Mouse (Mus musculus) Patski (cell line): ENCODE results near the gene Wnt5b. TPM values are rescaled to one million over a fixed set of nuclear protein-coding genes. Genes with fewer than 3 reads are reported as not detected.

Experiments
- ATAC-seq: fragments of 100-300 bp; one replicate; pipeline ENCODE4 v1.8.0; 2021
- CTCF ChIA-PET: fragments of 350-600 bp; sonication (Branson Sonifier 250); formaldehyde crosslinking; loops from one replicate; lab custom pipeline; 2022; ENCODE audit warnings: inconsistent platforms; lab: Charles Lee
- POLR2A ChIA-PET: fragments of 350-600 bp; sonication (Branson Sonifier 250); formaldehyde crosslinking; loops from one replicate; lab custom pipeline; 2022; ENCODE audit warnings: antibody characterized with exemption, inconsistent platforms; lab: Charles Lee
- DNase-seq: peaks from one replicate; pipeline ENCODE4 v3.0.0-alpha.2; 2011; ENCODE audit warnings: low read depth, low spot score
- H3K27me3 ChIP-seq: fragments of 371-371 bp; one replicate; pipeline ENCODE4 v1.5.1; 2021
- CTCF ChIP-seq: fragments of 100-300 bp; IDR thresholded peaks from one replicate; pipeline ENCODE4 v1.5.1; 2021
- in situ Hi-C: fragments of 300-500 bp; cut with MboI; formaldehyde crosslinking; loops from 3 replicates; pipeline ENCODE4 v1.11.1; 2018; ENCODE audit warnings: low pct_unique_long_range_greater_than_20kb, mixed read lengths
- polyA plus RNA-seq: library from polyadenylated mRNA; unstranded; gene quantifications from one replicate; pipeline ENCODE4 v1.2.3, GENCODE M21; 2021

Wnt5b gene
- polyA plus RNA-seq, 1 experiment from 2014 or later = 9.8 TPM

DNA sequence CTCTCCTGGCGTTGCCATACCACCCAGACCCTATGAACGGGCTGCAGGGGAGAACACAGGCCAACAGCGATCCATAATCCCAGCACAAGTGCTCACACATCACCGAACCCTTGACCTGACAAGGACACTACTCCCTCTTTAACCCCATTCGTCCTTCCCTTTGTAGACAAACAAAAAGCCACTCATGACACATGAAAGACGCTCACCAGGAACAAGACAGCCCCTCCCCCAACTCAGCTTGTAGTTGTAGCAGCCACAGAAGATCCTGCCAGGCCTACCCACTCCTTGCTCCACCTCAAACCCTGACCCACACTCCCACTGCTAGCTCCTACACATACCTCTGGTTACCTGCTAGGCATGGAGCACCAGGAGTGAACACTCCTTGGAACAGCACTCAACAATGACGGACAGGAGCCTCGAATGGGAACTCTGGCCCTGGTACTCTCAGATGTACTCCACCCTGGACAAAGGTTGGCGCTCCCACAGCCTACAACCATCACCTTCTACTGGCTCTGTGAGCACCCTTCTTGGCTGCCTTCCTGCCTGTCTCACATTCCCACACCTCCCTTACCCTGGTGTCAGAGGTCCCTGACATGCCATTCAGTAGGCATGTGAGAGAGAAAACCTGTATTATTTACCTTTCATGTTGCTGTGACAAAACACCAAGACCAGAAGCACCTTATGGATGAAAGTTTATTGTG, 38.5 kb downstream of the Wnt5b start:
- DNase-seq = no peak
- H3K27me3 ChIP-seq = no peaks in the 10 kb centered on the region
- POLR2A ChIA-PET = no interaction called here
- in situ Hi-C loops = no loop called here
- no peak for TF ChIP-seq CTCF
- ATAC-seq = no peak
- CTCF ChIA-PET = interaction anchor here (1.4 kb wide), 1 partner anchor 24 kb away, joined by 3 read pairs; no protein-coding TSS in a partner anchor

DNA sequence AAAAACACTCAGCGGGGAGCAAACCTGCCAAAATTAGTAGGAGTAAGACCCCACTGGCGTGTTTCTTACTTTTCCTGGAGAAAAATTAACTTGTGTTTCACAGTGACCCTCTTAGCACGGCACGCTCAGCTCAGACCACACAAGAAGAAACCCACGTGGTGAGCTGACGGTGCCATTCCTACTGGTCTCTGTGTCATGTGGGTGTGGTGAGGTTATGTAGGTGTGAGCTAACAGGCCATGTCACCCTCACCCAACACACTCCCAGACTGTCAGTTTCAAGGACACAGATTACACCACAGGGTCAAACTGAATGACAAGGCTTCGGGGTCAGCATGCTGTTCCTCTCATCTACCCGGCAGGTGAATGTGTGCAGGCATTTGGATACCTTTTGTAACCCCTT, 39.4 kb downstream of the Wnt5b start:
- POLR2A ChIA-PET = no interaction called here
- ATAC-seq = no peak
- in situ Hi-C loops = no loop called here
- no peak for TF ChIP-seq CTCF
- no peaks in the 10 kb centered on the region for H3K27me3 ChIP-seq
- CTCF ChIA-PET = interaction anchor here (1.4 kb wide), 1 partner anchor 25 kb away, joined by 3 read pairs; no protein-coding TSS in a partner anchor
- no peak for DNase-seq

DNA sequence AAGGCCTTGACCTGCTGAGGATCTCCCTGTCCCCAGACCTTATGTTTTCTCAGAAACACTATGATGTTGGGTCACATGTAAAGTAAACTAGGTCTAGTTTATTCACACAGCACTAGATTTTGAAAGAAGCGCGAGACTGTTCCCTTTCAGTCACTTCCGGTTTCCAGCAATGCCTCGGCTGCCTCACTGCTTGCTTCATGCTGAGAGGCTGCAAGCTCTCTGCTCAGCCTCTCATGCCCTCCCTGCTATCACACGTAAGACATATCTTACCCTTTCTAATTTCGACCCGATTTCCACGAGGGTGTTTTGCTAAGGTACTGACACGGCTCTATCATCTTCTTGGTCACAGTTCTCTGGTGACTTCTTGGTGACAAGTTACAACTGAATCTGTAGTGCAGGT, 42.1 kb downstream of the Wnt5b start:
- no peak for TF ChIP-seq CTCF
- in situ Hi-C loops = no loop called here
- H3K27me3 ChIP-seq = no peaks in the 10 kb centered on the region
- ATAC-seq = no peak
- no peak for DNase-seq
- ChIA-PET POLR2A (no interaction called here), CTCF (no interaction called here)

DNA sequence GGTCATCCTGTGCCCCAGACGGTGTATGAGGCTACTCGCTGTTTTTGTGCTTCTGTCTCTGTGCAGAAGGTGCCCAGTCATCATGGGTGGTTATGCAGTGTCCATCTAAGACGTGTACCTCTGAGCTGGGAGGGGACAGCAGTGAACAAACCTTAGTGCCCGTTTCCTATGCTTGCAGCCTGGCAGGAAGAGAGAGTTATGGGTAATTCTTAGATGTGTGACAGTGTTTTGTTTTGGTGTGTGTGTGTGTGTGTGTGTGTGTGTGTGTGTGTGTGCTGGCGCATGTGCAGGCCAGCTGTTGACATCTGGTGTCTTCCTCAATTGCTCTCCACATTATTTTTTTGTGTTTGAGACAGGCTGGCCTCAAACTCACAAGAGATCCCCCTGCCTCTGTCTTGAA, 44.1 kb downstream of the Wnt5b start:
- no peak for TF ChIP-seq CTCF
- POLR2A ChIA-PET = interaction anchor here (0.7 kb wide), 1 partner anchor 58 kb away, joined by 3 read pairs; no protein-coding TSS in a partner anchor
- CTCF ChIA-PET = no interaction called here
- DNase-seq = no peak
- no peaks in the 10 kb centered on the region for H3K27me3 ChIP-seq
- in situ Hi-C loops = no loop called here
- no peak for ATAC-seq

DNA sequence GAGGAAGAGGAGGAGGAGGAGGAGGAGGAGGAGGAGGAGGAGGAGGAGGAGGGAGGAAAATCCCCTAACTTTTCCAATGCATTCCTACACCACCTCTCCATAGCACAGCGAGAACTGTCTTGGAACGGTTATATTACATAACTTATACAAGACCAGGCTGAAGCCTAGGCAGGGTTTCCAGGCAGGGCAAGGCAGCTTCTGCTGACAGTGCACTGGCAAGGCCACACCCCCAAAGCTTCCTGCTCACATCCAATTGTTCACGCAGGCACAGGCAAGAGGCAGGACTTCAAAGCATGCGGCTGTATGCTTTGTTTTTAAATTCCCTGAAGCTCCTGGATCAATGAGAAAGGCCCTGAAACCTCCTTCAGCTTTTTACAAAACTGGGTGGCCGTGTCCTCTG, 44.9 kb downstream of the Wnt5b start:
- no peak for DNase-seq
- TF ChIP-seq CTCF = no peak
- no peak for ATAC-seq
- ChIA-PET POLR2A (no interaction called here), CTCF (no interaction called here)
- in situ Hi-C loops = no loop called here
- H3K27me3 ChIP-seq = no peaks in the 10 kb centered on the region

DNA sequence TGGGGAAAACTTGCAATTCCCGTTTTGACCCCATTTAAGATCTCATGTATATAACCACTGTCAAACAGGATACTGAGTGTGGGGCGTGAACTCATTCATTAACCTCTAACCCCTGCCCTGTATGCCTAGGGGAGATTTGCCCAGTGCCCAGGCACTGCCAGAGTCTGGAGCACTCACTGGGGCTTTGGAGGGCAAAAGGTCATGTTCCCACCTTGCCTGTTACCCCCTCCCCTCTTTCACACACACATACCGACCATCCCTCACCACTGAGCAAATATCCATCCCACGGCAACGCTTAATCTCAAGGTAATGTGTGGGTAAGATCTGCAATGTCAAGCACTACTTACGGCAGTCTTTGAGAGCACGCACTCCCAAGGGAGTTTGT, 51.5 kb downstream of the Wnt5b start:
- in situ Hi-C loops = no loop called here
- TF ChIP-seq CTCF = no peak
- H3K27me3 ChIP-seq = no peaks in the 10 kb centered on the region
- ATAC-seq = no peak
- no peak for DNase-seq
- ChIA-PET POLR2A (no interaction called here), CTCF (no interaction called here)

DNA sequence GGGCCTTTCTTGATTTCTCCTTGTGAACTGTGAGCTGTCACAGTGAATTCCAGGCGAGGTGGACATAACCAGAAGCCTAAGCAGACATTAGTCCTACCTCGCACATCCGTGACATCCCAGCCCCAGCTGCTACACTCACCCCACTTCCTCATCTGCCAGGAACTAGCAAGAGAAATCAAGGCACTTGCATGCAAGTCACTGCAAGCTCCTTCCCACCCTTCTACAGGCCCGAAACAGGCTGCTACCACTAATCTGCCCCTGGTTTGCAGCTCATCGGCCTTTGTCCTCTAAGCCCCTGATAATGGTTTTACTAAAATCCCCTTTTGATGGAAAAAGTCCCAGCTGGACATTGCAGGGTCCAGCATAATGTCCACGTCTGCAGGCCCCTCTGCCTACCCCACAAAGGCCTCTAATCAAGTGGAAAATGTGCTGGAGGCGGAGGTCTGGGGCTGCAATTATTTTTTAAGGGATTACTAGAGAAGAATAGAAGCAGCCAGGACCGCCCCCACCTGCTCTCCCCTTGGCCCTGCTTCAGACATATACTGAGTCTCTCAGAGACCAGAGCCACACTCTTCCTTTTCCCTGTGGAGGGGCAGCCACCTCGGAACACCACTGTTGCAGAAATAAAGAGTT, 52.0 kb downstream of the Wnt5b start:
- ChIA-PET CTCF (no interaction called here), POLR2A (no interaction called here)

DNA sequence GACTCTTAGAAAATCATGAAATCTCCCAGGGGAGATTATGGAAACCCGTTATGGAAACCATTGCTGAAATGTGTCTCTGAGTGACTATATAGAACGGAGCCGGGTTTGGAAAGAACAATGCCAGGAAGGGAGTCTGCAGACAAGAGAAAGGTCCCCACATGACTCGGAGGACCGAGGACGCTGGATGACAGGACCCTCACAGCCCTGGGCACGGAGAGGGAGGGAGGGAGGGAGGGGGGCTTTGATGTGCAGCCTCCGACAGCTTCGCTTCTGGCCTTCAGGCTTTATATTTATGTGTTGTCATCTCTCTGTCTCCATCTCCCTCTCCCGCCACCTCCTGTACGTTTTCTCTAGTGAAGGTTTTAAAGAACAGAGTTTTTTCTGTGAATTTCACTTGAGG, 53.1 kb downstream of the Wnt5b start:
- DNase-seq = no peak
- no peak for ATAC-seq
- in situ Hi-C loops = no loop called here
- ChIA-PET POLR2A (interaction anchor here (0.8 kb wide), 1 partner anchor 13 kb away, joined by 3 read pairs; no protein-coding TSS in a partner anchor), CTCF (interaction anchor here (0.9 to 2.4 kb wide), 4 partner anchors 11 to 257 kb away, joined by 3 to 6 read pairs (median 4); no protein-coding TSS in a partner anchor)
- no peaks in the 10 kb centered on the region for H3K27me3 ChIP-seq
- no peak for TF ChIP-seq CTCF

More for the DNA sequence above, 52.0 kb downstream of the Wnt5b start:
- in situ Hi-C loops = no loop called here
- no peaks in the 10 kb centered on the region for H3K27me3 ChIP-seq
- no peak for TF ChIP-seq CTCF
- DNase-seq (no peak), ATAC-seq (no peak)

DNA sequence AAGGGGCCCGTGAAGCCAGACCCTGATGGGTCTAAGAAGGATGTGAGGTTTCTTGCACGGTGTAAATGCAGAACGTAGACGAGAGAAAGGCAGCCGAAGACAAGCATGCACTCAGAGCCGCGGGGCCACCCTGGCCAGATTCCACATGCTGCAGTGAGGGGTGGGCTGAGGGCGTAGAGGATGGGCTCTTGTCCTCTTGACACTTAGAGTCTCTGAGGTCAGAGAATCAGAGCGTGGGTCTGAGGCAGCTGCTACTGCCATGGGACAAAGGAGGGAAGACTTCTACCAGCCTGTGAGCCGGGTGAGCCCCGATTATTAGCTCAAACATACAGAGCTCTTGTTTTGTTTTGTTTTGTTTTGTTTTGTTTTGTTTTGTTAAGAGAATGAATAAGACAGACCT, 53.6 kb downstream of the Wnt5b start:
- H3K27me3 ChIP-seq = no peaks in the 10 kb centered on the region
- DNase-seq = no peak
- TF ChIP-seq CTCF = no peak
- no peak for ATAC-seq
- ChIA-PET POLR2A (interaction anchor here (0.8 kb wide), 1 partner anchor 13 kb away, joined by 3 read pairs; no protein-coding TSS in a partner anchor), CTCF (interaction anchor here (0.9 to 2.4 kb wide), 5 partner anchors 10 to 257 kb away, joined by 3 to 6 read pairs (median 4); no protein-coding TSS in a partner anchor)
- in situ Hi-C loops = no loop called here

DNA sequence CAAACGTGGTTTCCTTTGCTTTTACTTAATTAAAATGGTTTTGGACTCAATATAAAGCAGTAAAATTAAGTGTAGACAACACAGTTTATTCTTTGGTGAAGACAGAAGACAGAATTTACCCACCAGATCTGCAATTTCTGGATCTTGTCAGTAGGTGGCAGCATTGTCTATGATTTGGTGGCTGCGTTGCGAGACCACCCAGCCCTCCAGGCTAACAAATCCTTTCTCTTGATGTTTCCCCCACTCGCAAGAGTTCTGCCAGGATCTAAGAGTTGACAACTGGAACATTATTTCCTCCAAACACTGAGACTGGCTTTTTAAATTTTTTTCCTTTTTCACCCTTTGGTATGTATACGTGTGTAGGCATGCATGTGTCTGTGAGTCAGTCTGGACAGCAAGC, 54.4 kb downstream of the Wnt5b start:
- CTCF ChIA-PET = interaction anchor here (1.1 to 2.4 kb wide), 4 partner anchors 18 to 258 kb away, joined by 3 to 6 read pairs (median 4); no protein-coding TSS in a partner anchor
- POLR2A ChIA-PET = interaction anchor here (0.6 kb wide), 1 partner anchor 456 kb away, joined by 3 read pairs; no protein-coding TSS in a partner anchor
- in situ Hi-C loops = loop anchor here (5.0 to 10.0 kb wide), 2 partner anchors 295 to 433 kb away; no protein-coding TSS in a partner anchor
- ATAC-seq (no peak), DNase-seq (no peak)
- TF ChIP-seq CTCF = no peak
- no peaks in the 10 kb centered on the region for H3K27me3 ChIP-seq

DNA sequence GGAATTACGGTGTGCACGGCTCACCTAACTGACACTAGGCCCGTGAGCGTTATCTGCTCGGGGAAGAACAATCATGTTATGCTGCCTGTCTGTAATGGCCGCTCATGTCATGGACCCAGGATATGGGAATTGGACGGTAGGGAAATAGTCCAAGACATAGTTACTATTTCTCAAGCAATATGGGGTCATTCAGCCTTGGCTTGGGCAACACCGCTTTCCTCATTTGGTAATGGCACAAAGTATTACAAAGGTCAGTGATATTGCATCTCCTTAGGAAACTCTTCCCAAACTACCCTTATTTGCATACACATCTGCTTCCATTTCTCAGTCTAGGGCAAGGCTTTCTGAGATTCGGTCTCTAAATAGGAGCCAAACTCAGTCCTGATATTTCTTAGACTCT, 56.5 kb downstream of the Wnt5b start:
- ATAC-seq = no peak
- DNase-seq = no peak
- ChIA-PET CTCF (no interaction called here), POLR2A (no interaction called here)
- no peak for TF ChIP-seq CTCF
- no peaks in the 10 kb centered on the region for H3K27me3 ChIP-seq
- in situ Hi-C loops = loop anchor here (5.0 to 10.0 kb wide), 2 partner anchors 297 to 435 kb away; no protein-coding TSS in a partner anchor
